Mouse (Mus musculus): ENCODE results near the gene Neto2. TPM values are rescaled to one million over a fixed set of nuclear protein-coding genes. Genes with fewer than 3 reads are reported as not detected.
"Not testable (repeated sequence)": the region's sequence is repeated elsewhere in the genome, so short reads cannot be mapped to it uniquely, and the experiment has no call there.

Gene Neto2
- polyA plus RNA-seq, 1 experiment from 2014 or later = 0.47 TPM

GRCm38 (mm10) chr8:85644921-85645665, 55.6 kb downstream of the Neto2 start:
- WGBS (ENCODE audit: insufficient replicate concordance) = 70% methylated on average over 4 of the region's 4 CpGs
- DNase-seq = no peak
- Histone ChIP-seq H3K27me3 (ENCODE audit: insufficient read depth, low read length) (no peaks in the 10 kb centered on the region), H3K9ac (replicated peaks) (no peak overlapping the region), H3K4me1 (ENCODE audit: insufficient read depth) (no peaks in the 10 kb centered on the region), H3K27ac (ENCODE audit: low read depth) (no peak overlapping the region), H3K4me3 (ENCODE audit: low read depth, low read length) (no peak overlapping the region), H3K36me3 (replicated peaks; ENCODE audit: insufficient read depth, low read length) (no peaks in the 10 kb centered on the region), H3K9me3 (ENCODE audit: low read length) (no peaks in the 10 kb centered on the region), H3K4me2 (ENCODE audit: low read depth, low read length) (no peak overlapping the region)
- TF ChIP-seq CTCF (IDR thresholded peaks at IDR 0.05; ENCODE audit: low read depth) (no peak), EP300 (IDR thresholded peaks at IDR 0.05; ENCODE audit: low read depth) (no peak)
- ATAC-seq = no peak

GRCm38 (mm10) chr8:85624450-85624849, 76.3 kb downstream of the Neto2 start:
- no peak overlapping the region for H3K4me2 ChIP-seq (ENCODE audit: low read depth, low read length)
- DNase-seq (no peak), ATAC-seq (no peak)
- TF ChIP-seq CTCF (IDR thresholded peaks at IDR 0.05; ENCODE audit: low read depth) (no peak), EP300 (IDR thresholded peaks at IDR 0.05; ENCODE audit: low read depth) (no peak)
- H3K4me3 ChIP-seq (ENCODE audit: low read depth, low read length) = no peak overlapping the region
- H3K9me3 ChIP-seq (ENCODE audit: low read length) = no peaks in the 10 kb centered on the region
- H3K27ac ChIP-seq (ENCODE audit: low read depth) = no peak overlapping the region
- H3K4me1 ChIP-seq (ENCODE audit: insufficient read depth) = no peaks in the 10 kb centered on the region
- no peak overlapping the region for H3K9ac ChIP-seq (replicated peaks)
- H3K36me3 ChIP-seq (replicated peaks; ENCODE audit: insufficient read depth, low read length) = no peaks in the 10 kb centered on the region
- no peaks in the 10 kb centered on the region for H3K27me3 ChIP-seq (ENCODE audit: insufficient read depth, low read length)
- 60% methylated on average over 6 of the region's 6 CpGs for WGBS (ENCODE audit: insufficient replicate concordance)

- no peaks in the 10 kb centered on the region for H3K36me3 ChIP-seq (replicated peaks; ENCODE audit: insufficient read depth, low read length)
Measured at GRCm38 (mm10) chr8:85623246-85623645, 77.5 kb downstream of the Neto2 start.

GRCm38 (mm10) chr8:85618789-85619188, 81.9 kb downstream of the Neto2 start:
- H3K4me1 ChIP-seq (ENCODE audit: insufficient read depth) = no peaks in the 10 kb centered on the region
- 68% methylated on average over 3 of the region's 3 CpGs for WGBS (ENCODE audit: insufficient replicate concordance)
- H3K9ac ChIP-seq (replicated peaks) = no peak overlapping the region
- TF ChIP-seq CTCF (IDR thresholded peaks at IDR 0.05; ENCODE audit: low read depth) (no peak), EP300 (IDR thresholded peaks at IDR 0.05; ENCODE audit: low read depth) (no peak)
- DNase-seq = no peak
- H3K36me3 ChIP-seq (replicated peaks; ENCODE audit: insufficient read depth, low read length) = no peaks in the 10 kb centered on the region
- no peak overlapping the region for H3K4me3 ChIP-seq (ENCODE audit: low read depth, low read length)
- H3K9me3 ChIP-seq (ENCODE audit: low read length) = no peaks in the 10 kb centered on the region
- no peak overlapping the region for H3K27ac ChIP-seq (ENCODE audit: low read depth)
- H3K4me2 ChIP-seq (ENCODE audit: low read depth, low read length) = no peak overlapping the region
- H3K27me3 ChIP-seq (ENCODE audit: insufficient read depth, low read length) = no peaks in the 10 kb centered on the region
- no peak for ATAC-seq

More at GRCm38 (mm10) chr8:85623246-85623645, 77.5 kb downstream of the Neto2 start:
- Histone ChIP-seq H3K9me3 (ENCODE audit: low read length) (no peaks in the 10 kb centered on the region), H3K4me1 (ENCODE audit: insufficient read depth) (no peaks in the 10 kb centered on the region), H3K4me2 (ENCODE audit: low read depth, low read length) (no peak overlapping the region), H3K4me3 (ENCODE audit: low read depth, low read length) (no peak overlapping the region), H3K9ac (replicated peaks) (no peak overlapping the region), H3K27me3 (ENCODE audit: insufficient read depth, low read length) (no peaks in the 10 kb centered on the region), H3K27ac (ENCODE audit: low read depth) (no peak overlapping the region)
- TF ChIP-seq EP300 (IDR thresholded peaks at IDR 0.05; ENCODE audit: low read depth) = no peak
- no peak for TF ChIP-seq CTCF (IDR thresholded peaks at IDR 0.05; ENCODE audit: low read depth)
- 86% methylated on average over 5 of the region's 5 CpGs for WGBS (ENCODE audit: insufficient replicate concordance)
- no peak for DNase-seq
- ATAC-seq = no peak

GRCm38 (mm10) chr8:85617125-85617524, 83.6 kb downstream of the Neto2 start:
- H3K4me1 ChIP-seq (ENCODE audit: insufficient read depth); H3K27me3 ChIP-seq (ENCODE audit: insufficient read depth, low read length); H3K36me3 ChIP-seq (replicated peaks; ENCODE audit: insufficient read depth, low read length); ATAC-seq; DNase-seq; H3K27ac ChIP-seq (ENCODE audit: low read depth); H3K9ac ChIP-seq (replicated peaks); H3K4me2 ChIP-seq (ENCODE audit: low read depth, low read length); H3K4me3 ChIP-seq (ENCODE audit: low read depth, low read length); H3K9me3 ChIP-seq (ENCODE audit: low read length): not testable (repeated sequence)
- 83% methylated on average over 3 of the region's 3 CpGs for WGBS (ENCODE audit: insufficient replicate concordance)

GRCm38 (mm10) chr8:85608836-85609235, 91.9 kb downstream of the Neto2 start:
- no peaks in the 10 kb centered on the region for H3K9me3 ChIP-seq (ENCODE audit: low read length)
- DNase-seq = no peak
- H3K4me2 ChIP-seq (ENCODE audit: low read depth, low read length) = no peak overlapping the region
- TF ChIP-seq EP300 (IDR thresholded peaks at IDR 0.05; ENCODE audit: low read depth) = no peak
- TF ChIP-seq CTCF (IDR thresholded peaks at IDR 0.05; ENCODE audit: low read depth) = no peak
- H3K36me3 ChIP-seq (replicated peaks; ENCODE audit: insufficient read depth, low read length) = no peaks in the 10 kb centered on the region
- 78% methylated on average over 2 of the region's 2 CpGs for WGBS (ENCODE audit: insufficient replicate concordance)
- H3K4me3 ChIP-seq (ENCODE audit: low read depth, low read length) = no peak overlapping the region
- no peak overlapping the region for H3K9ac ChIP-seq (replicated peaks)
- H3K27me3 ChIP-seq (ENCODE audit: insufficient read depth, low read length) = no peaks in the 10 kb centered on the region
- no peaks in the 10 kb centered on the region; the same call in 1 of the 2 replicates for H3K4me1 ChIP-seq (ENCODE audit: insufficient read depth)
- H3K27ac ChIP-seq (ENCODE audit: low read depth) = no peak overlapping the region
- no peak for ATAC-seq
